Mouse (Mus musculus): ENCODE measurements around the gene Kazn. TPM values are rescaled to one million over a fixed set of nuclear protein-coding genes. Genes with fewer than 3 reads are reported as not detected.

Kazn gene
- polyA plus RNA-seq, 1 experiment from 2014 or later = 4.2 TPM

- WGBS = 73% methylated on average over 8 of the region's 8 CpGs
- H3K27ac ChIP-seq (replicated peaks in 1 of 2; ENCODE audit: control insufficient read depth in 1 of 2, insufficient read depth in 1 of 2, low read depth in 2 of 2, low read length in 2 of 2) = no peak overlapping the region
Observed at GRCm38 (mm10) chr4:142193151-142193578, 46.0 kb downstream of the Kazn start.

DNA sequence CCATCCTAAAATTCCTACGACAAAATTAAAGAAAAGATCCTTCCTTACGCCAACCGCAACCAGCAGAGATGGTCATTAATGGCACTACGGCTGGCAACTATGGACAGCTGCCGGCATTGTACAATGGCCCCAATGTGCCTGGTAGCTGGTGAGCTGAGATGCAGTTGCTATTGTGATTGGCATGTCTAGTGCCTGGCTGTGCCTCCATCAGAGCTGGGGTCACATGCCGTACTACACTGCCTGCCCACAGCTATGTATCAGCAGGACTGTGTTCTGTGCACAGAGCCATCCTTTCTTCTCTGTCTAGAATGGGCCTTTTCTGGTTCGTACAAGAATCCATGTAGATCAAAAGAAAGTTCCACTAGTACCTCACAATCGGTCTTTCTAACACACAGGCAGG, 49.2 kb downstream of the Kazn start:
- Histone ChIP-seq H3K27me3 (ENCODE audit: control insufficient read depth, insufficient read depth, low read length) (no peaks in the 10 kb centered on the region), H3K4me3 (ENCODE audit: control insufficient read depth in 1 of 2, insufficient read depth in 1 of 2, low read depth in 1 of 2, low read length in 2 of 2) (no peak overlapping the region), H3K4me2 (ENCODE audit: low read length) (no peak overlapping the region), H3K27ac (replicated peaks in 1 of 2; ENCODE audit: control insufficient read depth in 1 of 2, insufficient read depth in 1 of 2, low read depth in 2 of 2, low read length in 2 of 2) (no peak overlapping the region), H3K4me1 (ENCODE audit: control insufficient read depth in 2 of 2, insufficient read depth in 2 of 2, low read length in 2 of 2) (0 out of 4 replicates have a peak, but pooled peaks cover 3 to 4% of the 10 kb centered on the region in 2 experiments), H3K36me3 (ENCODE audit: control insufficient read depth, insufficient read depth, low read length) (no peaks in the 10 kb centered on the region), H3K9me3 (ENCODE audit: control insufficient read depth, low read length) (no peaks in the 10 kb centered on the region), H3K9ac (ENCODE audit: low read length) (no peak overlapping the region)
- no peak for ATAC-seq (ENCODE audit: insufficient number of reproducible peaks, insufficient read depth, low FRiP score, low read depth)
- 88% methylated on average over 8 of the region's 8 CpGs for WGBS

More at GRCm38 (mm10) chr4:142193151-142193578, 46.0 kb downstream of the Kazn start:
- 0 out of 4 replicates have a peak, but pooled peaks cover 3 to 4% of the 10 kb centered on the region in 2 experiments for H3K4me1 ChIP-seq (ENCODE audit: control insufficient read depth in 2 of 2, insufficient read depth in 2 of 2, low read length in 2 of 2)
- no peak for ATAC-seq (ENCODE audit: insufficient number of reproducible peaks, insufficient read depth, low FRiP score, low read depth)
- no peak overlapping the region for H3K9ac ChIP-seq (ENCODE audit: low read length)
- H3K36me3 ChIP-seq (ENCODE audit: control insufficient read depth, insufficient read depth, low read length) = no peaks in the 10 kb centered on the region
- H3K9me3 ChIP-seq (ENCODE audit: control insufficient read depth, low read length) = no peaks in the 10 kb centered on the region
- H3K27me3 ChIP-seq (ENCODE audit: control insufficient read depth, insufficient read depth, low read length) = no peaks in the 10 kb centered on the region
- H3K4me2 ChIP-seq (ENCODE audit: low read length) = no peak overlapping the region
- H3K4me3 ChIP-seq (ENCODE audit: control insufficient read depth in 1 of 2, insufficient read depth in 1 of 2, low read depth in 1 of 2, low read length in 2 of 2) = no peak overlapping the region

GRCm38 (mm10) chr4:142188501-142188900, 50.7 kb downstream of the Kazn start:
- Histone ChIP-seq H3K27ac (replicated peaks in 1 of 2; ENCODE audit: control insufficient read depth in 1 of 2, insufficient read depth in 1 of 2, low read depth in 2 of 2, low read length in 2 of 2) (no peak overlapping the region), H3K4me2 (ENCODE audit: low read length) (no peak overlapping the region), H3K9ac (ENCODE audit: low read length) (no peak overlapping the region), H3K36me3 (ENCODE audit: control insufficient read depth, insufficient read depth, low read length) (no peaks in the 10 kb centered on the region), H3K9me3 (ENCODE audit: control insufficient read depth, low read length) (no peaks in the 10 kb centered on the region), H3K27me3 (ENCODE audit: control insufficient read depth, insufficient read depth, low read length) (no peaks in the 10 kb centered on the region), H3K4me1 (ENCODE audit: control insufficient read depth in 2 of 2, insufficient read depth in 2 of 2, low read length in 2 of 2) (0 out of 4 replicates have a peak, but pooled peaks cover 3 to 4% of the 10 kb centered on the region in 2 experiments), H3K4me3 (ENCODE audit: control insufficient read depth in 1 of 2, insufficient read depth in 1 of 2, low read depth in 1 of 2, low read length in 2 of 2) (no peak overlapping the region)
- ATAC-seq (ENCODE audit: insufficient number of reproducible peaks, insufficient read depth, low FRiP score, low read depth) = no peak
- 80% methylated on average over 2 of the region's 2 CpGs for WGBS

- no peak overlapping the region for H3K4me2 ChIP-seq (ENCODE audit: low read length)
- H3K9ac ChIP-seq (ENCODE audit: low read length) = no peak overlapping the region
- no peaks in the 10 kb centered on the region for H3K9me3 ChIP-seq (ENCODE audit: control insufficient read depth, low read length)
- no peak overlapping the region for H3K4me3 ChIP-seq (ENCODE audit: control insufficient read depth in 1 of 2, insufficient read depth in 1 of 2, low read depth in 1 of 2, low read length in 2 of 2)
- 83% methylated on average over 3 of the region's 3 CpGs for WGBS
- no peak overlapping the region for H3K27ac ChIP-seq (replicated peaks in 1 of 2; ENCODE audit: control insufficient read depth in 1 of 2, insufficient read depth in 1 of 2, low read depth in 2 of 2, low read length in 2 of 2)
- H3K4me1 ChIP-seq (ENCODE audit: control insufficient read depth in 2 of 2, insufficient read depth in 2 of 2, low read length in 2 of 2) = peaks cover 10 to 14% of the 10 kb centered on the region in 2 experiments
- H3K36me3 ChIP-seq (ENCODE audit: control insufficient read depth, insufficient read depth, low read length) = no peaks in the 10 kb centered on the region
- ATAC-seq (ENCODE audit: insufficient number of reproducible peaks, insufficient read depth, low FRiP score, low read depth) = no peak
- no peaks in the 10 kb centered on the region for H3K27me3 ChIP-seq (ENCODE audit: control insufficient read depth, insufficient read depth, low read length)
Observed at GRCm38 (mm10) chr4:142186155-142186554, 53.0 kb downstream of the Kazn start.

GRCm38 (mm10) chr4:142185533-142185900, 53.7 kb downstream of the Kazn start:
- Histone ChIP-seq H3K9ac (ENCODE audit: low read length) (no peak overlapping the region), H3K9me3 (ENCODE audit: control insufficient read depth, low read length) (no peaks in the 10 kb centered on the region), H3K27ac (replicated peaks in 1 of 2; ENCODE audit: control insufficient read depth in 1 of 2, insufficient read depth in 1 of 2, low read depth in 2 of 2, low read length in 2 of 2) (no peak overlapping the region), H3K4me1 (ENCODE audit: control insufficient read depth in 2 of 2, insufficient read depth in 2 of 2, low read length in 2 of 2) (peaks cover 16 to 20% of the 10 kb centered on the region in 2 experiments), H3K27me3 (ENCODE audit: control insufficient read depth, insufficient read depth, low read length) (no peaks in the 10 kb centered on the region), H3K36me3 (ENCODE audit: control insufficient read depth, insufficient read depth, low read length) (no peaks in the 10 kb centered on the region), H3K4me2 (ENCODE audit: low read length) (no peak overlapping the region), H3K4me3 (ENCODE audit: control insufficient read depth in 1 of 2, insufficient read depth in 1 of 2, low read depth in 1 of 2, low read length in 2 of 2) (no peak overlapping the region)
- 88% methylated on average over 9 of the region's 9 CpGs for WGBS
- ATAC-seq (ENCODE audit: insufficient number of reproducible peaks, insufficient read depth, low FRiP score, low read depth) = no peak

DNA sequence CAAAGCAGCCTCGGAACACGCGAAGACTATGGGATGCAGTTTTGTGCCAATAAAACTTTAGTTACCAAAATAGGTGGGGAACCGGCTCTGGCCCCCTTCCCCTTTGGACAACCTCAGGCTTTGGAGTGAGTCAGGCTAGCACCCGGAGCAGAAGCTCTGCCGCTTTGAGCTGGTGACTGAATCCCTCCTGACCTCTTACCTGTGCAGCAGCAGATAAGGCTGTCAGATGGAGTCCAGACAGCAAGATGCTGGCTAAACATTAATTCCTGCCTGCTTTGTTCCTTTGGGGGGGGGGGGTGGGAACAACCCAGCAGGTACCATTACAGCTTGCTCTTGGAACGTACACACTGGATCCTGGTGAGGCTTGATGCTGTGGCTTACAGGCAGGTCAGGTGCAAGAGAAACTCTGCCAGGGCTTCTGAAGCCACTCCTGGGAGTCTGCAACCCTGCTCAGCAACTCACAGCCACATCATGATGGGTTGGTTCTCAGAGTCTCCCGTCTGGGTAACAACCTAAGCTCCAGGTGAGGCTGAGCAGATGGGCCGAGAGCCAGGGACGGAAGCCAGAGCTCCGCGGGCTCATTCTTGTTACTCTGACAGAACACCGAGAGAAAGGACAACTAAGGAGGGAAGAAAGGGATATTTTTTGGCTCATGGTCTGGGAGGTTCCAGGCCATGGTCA, 54.2 kb downstream of the Kazn start:
- ATAC-seq (ENCODE audit: insufficient number of reproducible peaks, insufficient read depth, low FRiP score, low read depth) = no peak

DNA sequence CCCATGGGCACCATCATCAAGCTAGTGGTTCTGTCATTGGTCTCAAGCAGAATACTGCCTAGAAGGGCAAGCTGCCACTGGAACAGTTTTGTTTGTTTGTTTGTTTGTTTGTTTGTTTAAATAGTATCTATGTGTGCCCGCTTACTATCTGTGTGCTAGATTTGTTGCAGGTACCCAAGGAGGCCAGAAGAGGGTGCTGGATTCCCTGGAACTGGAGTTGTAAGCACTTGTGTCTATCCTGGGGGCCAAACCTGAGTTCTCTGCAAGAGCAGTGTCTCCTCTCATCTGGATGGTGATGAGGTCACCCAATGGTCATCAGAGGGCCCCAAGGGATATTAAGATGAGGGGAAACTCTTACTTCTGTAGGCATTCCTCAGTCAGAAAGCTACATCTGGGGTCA, 55.6 kb downstream of the Kazn start:
- Histone ChIP-seq H3K4me1 (ENCODE audit: control insufficient read depth in 2 of 2, insufficient read depth in 2 of 2, low read length in 2 of 2) (peaks cover 34 to 39% of the 10 kb centered on the region in 2 experiments), H3K4me2 (ENCODE audit: low read length) (no peak overlapping the region), H3K36me3 (ENCODE audit: control insufficient read depth, insufficient read depth, low read length) (no peaks in the 10 kb centered on the region), H3K27me3 (ENCODE audit: control insufficient read depth, insufficient read depth, low read length) (no peaks in the 10 kb centered on the region), H3K27ac (replicated peaks in 1 of 2; ENCODE audit: control insufficient read depth in 1 of 2, insufficient read depth in 1 of 2, low read depth in 2 of 2, low read length in 2 of 2) (no peak overlapping the region), H3K4me3 (ENCODE audit: control insufficient read depth in 1 of 2, insufficient read depth in 1 of 2, low read depth in 1 of 2, low read length in 2 of 2) (no peak overlapping the region), H3K9ac (ENCODE audit: low read length) (no peak overlapping the region), H3K9me3 (ENCODE audit: control insufficient read depth, low read length) (no peaks in the 10 kb centered on the region)
- WGBS = 96% methylated on average over 1 of the region's 1 CpGs
- no peak for ATAC-seq (ENCODE audit: insufficient number of reproducible peaks, insufficient read depth, low FRiP score, low read depth)

More for the DNA sequence above, 54.2 kb downstream of the Kazn start:
- peaks cover 21 to 25% of the 10 kb centered on the region in 2 experiments for H3K4me1 ChIP-seq (ENCODE audit: control insufficient read depth in 2 of 2, insufficient read depth in 2 of 2, low read length in 2 of 2)
- WGBS = 89% methylated on average over 13 of the region's 13 CpGs
- H3K27ac ChIP-seq (replicated peaks in 1 of 2; ENCODE audit: control insufficient read depth in 1 of 2, insufficient read depth in 1 of 2, low read depth in 2 of 2, low read length in 2 of 2) = no peak overlapping the region
- H3K9me3 ChIP-seq (ENCODE audit: control insufficient read depth, low read length) = no peaks in the 10 kb centered on the region
- H3K4me2 ChIP-seq (ENCODE audit: low read length) = no peak overlapping the region
- H3K27me3 ChIP-seq (ENCODE audit: control insufficient read depth, insufficient read depth, low read length) = no peaks in the 10 kb centered on the region
- H3K9ac ChIP-seq (ENCODE audit: low read length) = no peak overlapping the region
- H3K36me3 ChIP-seq (ENCODE audit: control insufficient read depth, insufficient read depth, low read length) = no peaks in the 10 kb centered on the region
- no peak overlapping the region for H3K4me3 ChIP-seq (ENCODE audit: control insufficient read depth in 1 of 2, insufficient read depth in 1 of 2, low read depth in 1 of 2, low read length in 2 of 2)

GRCm38 (mm10) chr4:142183015-142183414, 56.2 kb downstream of the Kazn start:
- no peak overlapping the region for H3K4me3 ChIP-seq (ENCODE audit: control insufficient read depth in 1 of 2, insufficient read depth in 1 of 2, low read depth in 1 of 2, low read length in 2 of 2)
- no peaks in the 10 kb centered on the region for H3K27me3 ChIP-seq (ENCODE audit: control insufficient read depth, insufficient read depth, low read length)
- no peaks in the 10 kb centered on the region for H3K9me3 ChIP-seq (ENCODE audit: control insufficient read depth, low read length)
- H3K27ac ChIP-seq (replicated peaks in 1 of 2; ENCODE audit: control insufficient read depth in 1 of 2, insufficient read depth in 1 of 2, low read depth in 2 of 2, low read length in 2 of 2) = no peak overlapping the region
- WGBS = 67% methylated on average over 3 of the region's 3 CpGs
- no peak overlapping the region for H3K9ac ChIP-seq (ENCODE audit: low read length)
- H3K36me3 ChIP-seq (ENCODE audit: control insufficient read depth, insufficient read depth, low read length) = no peaks in the 10 kb centered on the region
- H3K4me1 ChIP-seq (ENCODE audit: control insufficient read depth in 2 of 2, insufficient read depth in 2 of 2, low read length in 2 of 2) = peaks cover 36 to 45% of the 10 kb centered on the region in 2 experiments
- H3K4me2 ChIP-seq (ENCODE audit: low read length) = no peak overlapping the region
- ATAC-seq (ENCODE audit: insufficient number of reproducible peaks, insufficient read depth, low FRiP score, low read depth) = no peak

Data from heart, embryonic 14.5 days (tissue).